Mouse (Mus musculus): ENCODE results near the gene Cog1. TPM values are rescaled to one million over a fixed set of nuclear protein-coding genes. Genes with fewer than 3 reads are reported as not detected.
"Not testable (repeated sequence)": the region's sequence is repeated elsewhere in the genome, so short reads cannot be mapped to it uniquely, and the experiment has no call there.

Gene Cog1
- polyA plus RNA-seq, 1 experiment from 2014 or later, result 37.6 TPM

- H3K4me3 ChIP-seq, result no peak overlapping the region
- peaks cover 30% of the 10 kb centered on the region for H3K4me1 ChIP-seq
- no peaks in the 10 kb centered on the region for H3K27me3 ChIP-seq
- peaks cover 89% of the 10 kb centered on the region for H3K36me3 ChIP-seq
- H3K27ac ChIP-seq (replicated peaks), result no peak overlapping the region
- ATAC-seq (replicated peaks), result no peak
- no peaks in the 10 kb centered on the region for H3K9me3 ChIP-seq
- H3K4me2 ChIP-seq (replicated peaks), result no peak overlapping the region
- 87% methylated on average over 8 of the region's 8 CpGs for WGBS
- H3K9ac ChIP-seq (replicated peaks), result no peak overlapping the region
Observed at GRCm38 (mm10) chr11:113658319-113658718, 9.3 kb downstream of the Cog1 start.

GRCm38 (mm10) chr11:113658763-113659162 is 9.8 kb downstream of the Cog1 start:
- H3K9ac ChIP-seq (replicated peaks), result no peak overlapping the region
- 88% methylated on average over 4 of the region's 4 CpGs for WGBS
- H3K4me2 ChIP-seq (replicated peaks), result no peak overlapping the region
- ATAC-seq (replicated peaks), result no peak
- H3K4me1 ChIP-seq, result peaks cover 30% of the 10 kb centered on the region
- no peak overlapping the region for H3K4me3 ChIP-seq
- H3K27ac ChIP-seq (replicated peaks), result no peak overlapping the region
- no peaks in the 10 kb centered on the region for H3K27me3 ChIP-seq
- H3K9me3 ChIP-seq, result no peaks in the 10 kb centered on the region
- H3K36me3 ChIP-seq, result peaks cover 88% of the 10 kb centered on the region

GRCm38 (mm10) chr11:113660213-113660612 is 11.2 kb downstream of the Cog1 start:
- not testable (repeated sequence) for H3K27ac ChIP-seq (replicated peaks); H3K9me3 ChIP-seq; H3K4me2 ChIP-seq (replicated peaks); H3K27me3 ChIP-seq; ATAC-seq (replicated peaks); H3K4me3 ChIP-seq; H3K9ac ChIP-seq (replicated peaks)
- WGBS, result 96% methylated on average over 3 of the region's 3 CpGs
- H3K4me1 ChIP-seq, result peaks cover 19% of the 10 kb centered on the region; the same call in 1 of the 2 replicates
- peaks cover 81% of the 10 kb centered on the region for H3K36me3 ChIP-seq

GRCm38 (mm10) chr11:113660940-113661339 is 12.0 kb downstream of the Cog1 start:
- no peak overlapping the region for H3K4me3 ChIP-seq
- H3K9me3 ChIP-seq, result no peaks in the 10 kb centered on the region
- 87% methylated on average over 11 of the region's 11 CpGs for WGBS
- H3K4me1 ChIP-seq, result peaks cover 12% of the 10 kb centered on the region; the same call in 1 of the 2 replicates
- H3K36me3 ChIP-seq, result peaks cover 77% of the 10 kb centered on the region
- H3K9ac ChIP-seq (replicated peaks), result no peak overlapping the region
- H3K27me3 ChIP-seq, result no peaks in the 10 kb centered on the region
- no peak overlapping the region for H3K27ac ChIP-seq (replicated peaks)
- ATAC-seq (replicated peaks), result no peak
- no peak overlapping the region for H3K4me2 ChIP-seq (replicated peaks)

- peaks cover 67% of the 10 kb centered on the region for H3K36me3 ChIP-seq
- 0 out of 2 replicates have a peak, but pooled peaks have one; percentile 46 for ATAC-seq (replicated peaks)
Observed at GRCm38 (mm10) chr11:113661835-113662351, 12.9 kb downstream of the Cog1 start.

GRCm38 (mm10) chr11:113664279-113664678 is 15.3 kb downstream of the Cog1 start:
- 59% methylated on average over 2 of the region's 2 CpGs for WGBS
- H3K4me1 ChIP-seq, result peaks cover 19% of the 10 kb centered on the region
- H3K27ac ChIP-seq (replicated peaks), result no peak overlapping the region
- peaks cover 45% of the 10 kb centered on the region for H3K36me3 ChIP-seq
- H3K4me2 ChIP-seq (replicated peaks), result no peak overlapping the region
- no peak overlapping the region for H3K4me3 ChIP-seq
- H3K9me3 ChIP-seq, result no peaks in the 10 kb centered on the region
- H3K9ac ChIP-seq (replicated peaks), result no peak overlapping the region
- ATAC-seq (replicated peaks), result no peak
- no peaks in the 10 kb centered on the region for H3K27me3 ChIP-seq

More at GRCm38 (mm10) chr11:113661835-113662351, 12.9 kb downstream of the Cog1 start:
- H3K4me1 ChIP-seq, result peaks cover 10% of the 10 kb centered on the region
- H3K4me3 ChIP-seq, result no peak overlapping the region
- 94% methylated on average over 18 of the region's 18 CpGs for WGBS
- H3K27ac ChIP-seq (replicated peaks), result no peak overlapping the region
- no peak overlapping the region for H3K9ac ChIP-seq (replicated peaks)
- no peak overlapping the region for H3K4me2 ChIP-seq (replicated peaks)
- no peaks in the 10 kb centered on the region for H3K9me3 ChIP-seq
- H3K27me3 ChIP-seq, result no peaks in the 10 kb centered on the region

GRCm38 (mm10) chr11:113666205-113666604 is 17.2 kb downstream of the Cog1 start:
- Histone ChIP-seq H3K9ac (replicated peaks) (no peak overlapping the region), H3K4me2 (replicated peaks) (no peak overlapping the region), H3K4me1 (peaks cover 19% of the 10 kb centered on the region), H3K36me3 (peaks cover 30% of the 10 kb centered on the region), H3K27me3 (no peaks in the 10 kb centered on the region), H3K4me3 (no peak overlapping the region), H3K9me3 (no peaks in the 10 kb centered on the region), H3K27ac (replicated peaks) (no peak overlapping the region)
- no peak for ATAC-seq (replicated peaks)
- WGBS, result 74% methylated on average over 6 of the region's 6 CpGs

- Histone ChIP-seq H3K27me3 (no peaks in the 10 kb centered on the region), H3K4me3 (no peak overlapping the region), H3K9me3 (no peaks in the 10 kb centered on the region), H3K36me3 (peaks cover 26% of the 10 kb centered on the region), H3K9ac (replicated peaks) (no peak overlapping the region), H3K4me2 (replicated peaks) (no peak overlapping the region), H3K4me1 (peaks cover 19% of the 10 kb centered on the region), H3K27ac (replicated peaks) (peak overlapping the region; percentile 31; the same call in 1 of the 2 replicates)
- ATAC-seq (replicated peaks), result no peak
- 65% methylated on average over 10 of the region's 10 CpGs for WGBS
Observed at GRCm38 (mm10) chr11:113666648-113667047, 17.7 kb downstream of the Cog1 start.

GRCm38 (mm10) chr11:113667122-113667521 is 18.2 kb downstream of the Cog1 start:
- no peaks in the 10 kb centered on the region for H3K9me3 ChIP-seq
- peaks cover 24% of the 10 kb centered on the region for H3K36me3 ChIP-seq
- peak; percentile 57; the same call in 1 of the 2 replicates for ATAC-seq (replicated peaks)
- no peak overlapping the region for H3K4me2 ChIP-seq (replicated peaks)
- H3K27ac ChIP-seq (replicated peaks), result no peak overlapping the region; the same call in 1 of the 2 replicates
- no peak overlapping the region for H3K4me3 ChIP-seq
- H3K4me1 ChIP-seq, result peaks cover 19% of the 10 kb centered on the region
- WGBS, result 51% methylated on average over 2 of the region's 2 CpGs
- H3K27me3 ChIP-seq, result no peaks in the 10 kb centered on the region
- H3K9ac ChIP-seq (replicated peaks), result no peak overlapping the region

GRCm38 (mm10) chr11:113667704-113668103 is 18.7 kb downstream of the Cog1 start:
- Histone ChIP-seq H3K4me2 (replicated peaks) (no peak overlapping the region), H3K9ac (replicated peaks) (no peak overlapping the region), H3K27ac (replicated peaks) (no peak overlapping the region; the same call in 1 of the 2 replicates), H3K9me3 (no peaks in the 10 kb centered on the region), H3K4me1 (peaks cover 19% of the 10 kb centered on the region), H3K4me3 (no peak overlapping the region), H3K27me3 (no peaks in the 10 kb centered on the region), H3K36me3 (peaks cover 24% of the 10 kb centered on the region)
- ATAC-seq (replicated peaks), result no peak
- 91% methylated on average over 4 of the region's 4 CpGs for WGBS

GRCm38 (mm10) chr11:113668857-113669256 is 19.9 kb downstream of the Cog1 start:
- no peak overlapping the region for H3K4me2 ChIP-seq (replicated peaks)
- no peak overlapping the region for H3K4me3 ChIP-seq
- H3K9me3 ChIP-seq, result no peaks in the 10 kb centered on the region
- WGBS, result 91% methylated on average over 5 of the region's 5 CpGs
- no peak overlapping the region for H3K9ac ChIP-seq (replicated peaks)
- H3K27ac ChIP-seq (replicated peaks), result no peak overlapping the region
- H3K27me3 ChIP-seq, result no peaks in the 10 kb centered on the region
- peaks cover 26% of the 10 kb centered on the region for H3K36me3 ChIP-seq
- ATAC-seq (replicated peaks), result no peak
- peaks cover 26% of the 10 kb centered on the region for H3K4me1 ChIP-seq

- Histone ChIP-seq H3K4me3 (no peak overlapping the region), H3K4me2 (replicated peaks) (no peak overlapping the region), H3K27me3 (no peaks in the 10 kb centered on the region), H3K9ac (replicated peaks) (no peak overlapping the region), H3K9me3 (no peaks in the 10 kb centered on the region), H3K4me1 (peaks cover 28% of the 10 kb centered on the region), H3K36me3 (peaks cover 22% of the 10 kb centered on the region), H3K27ac (replicated peaks) (no peak overlapping the region)
- WGBS, result 79% methylated on average over 4 of the region's 4 CpGs
- no peak for ATAC-seq (replicated peaks)
Observed at GRCm38 (mm10) chr11:113669711-113670110, 20.7 kb downstream of the Cog1 start.

GRCm38 (mm10) chr11:113673614-113674013 is 24.6 kb downstream of the Cog1 start:
- H3K4me3 ChIP-seq, result no peak overlapping the region
- WGBS, result 70% methylated on average over 4 of the region's 4 CpGs
- ATAC-seq (replicated peaks), result no peak

More at GRCm38 (mm10) chr11:113673614-113674013, 24.6 kb downstream of the Cog1 start:
- no peaks in the 10 kb centered on the region for H3K27me3 ChIP-seq
- H3K36me3 ChIP-seq, result peaks cover 41% of the 10 kb centered on the region
- peaks cover 12% of the 10 kb centered on the region for H3K4me1 ChIP-seq
- no peak overlapping the region for H3K4me2 ChIP-seq (replicated peaks)
- H3K9me3 ChIP-seq, result no peaks in the 10 kb centered on the region
- H3K27ac ChIP-seq (replicated peaks), result 0 out of 2 replicates have a peak overlapping the region, but pooled peaks have one; percentile 23
- no peak overlapping the region for H3K9ac ChIP-seq (replicated peaks)
